Mouse (Mus musculus) erythroblast, embryonic 14.5 days (primary cell): ENCODE data around the gene Ube2l6. TPM values are rescaled to one million over a fixed set of nuclear protein-coding genes. Genes with fewer than 3 reads are reported as not detected.
"Not testable (repeated sequence)": the region's sequence is repeated elsewhere in the genome, so short reads cannot be mapped to it uniquely, and the experiment has no call there.

Experiments used
- H3K27me3 ChIP-seq: 2 replicates; pipeline ENCODE4 v1.6.1; 2012; ENCODE audit warnings: inconsistent platforms; ENCODE audit not compliant: control insufficient read depth
- H3K36me3 ChIP-seq: 2 replicates; pipeline ENCODE4 v1.6.1; 2012; ENCODE audit warnings: mild to moderate bottlenecking, inconsistent platforms; ENCODE audit not compliant: control insufficient read depth
- H3K4me1 ChIP-seq: 2 replicates; pipeline ENCODE4 v1.6.1; 2012; ENCODE audit warnings: inconsistent platforms; ENCODE audit not compliant: control insufficient read depth
- H3K4me3 ChIP-seq: replicated peaks from 2 replicates; pipeline ENCODE3; 2012; ENCODE audit warnings: moderate library complexity, mild to moderate bottlenecking, inconsistent platforms
- H3K9me3 ChIP-seq: 2 replicates; pipeline ENCODE4 v1.6.1; 2012; ENCODE audit warnings: low read length, inconsistent platforms, mixed read lengths; ENCODE audit not compliant: control insufficient read depth
- GATA1 ChIP-seq: IDR thresholded peaks from 2 replicates; pipeline ENCODE4 v1.6.1; 2012; ENCODE audit warnings: low read length, inconsistent platforms, mixed read lengths
- TAL1 ChIP-seq: IDR thresholded peaks from 3 replicates; pipeline ENCODE4 v1.6.1; 2012; ENCODE audit warnings: low read length, inconsistent platforms, mixed read lengths
- polyA plus RNA-seq: library from polyadenylated mRNA; stranded (reverse); fragments of >175 nt; gene quantifications from 2 replicates; pipeline ENCODE4 v1.2.3, GENCODE M21; 2012

The Ube2l6 gene
- polyA plus RNA-seq, 1 experiment, result 9.9 TPM

- Histone ChIP-seq H3K36me3 (no peaks in the 10 kb centered on the region), H3K4me3 (no peak overlapping the region), H3K9me3 (no peaks in the 10 kb centered on the region), H3K4me1 (peaks cover 8% of the 10 kb centered on the region), H3K27me3 (peaks cover 63% of the 10 kb centered on the region)
- TF ChIP-seq TAL1, result no peak
- TF ChIP-seq GATA1, result no peak
Measured at GRCm38 (mm10) chr2:84783840-84784566, 14.6 kb upstream of the Ube2l6 start.

GRCm38 (mm10) chr2:84788316-84788715, 10.3 kb upstream of the Ube2l6 start:
- Histone ChIP-seq H3K4me3 (no peak overlapping the region), H3K9me3 (no peaks in the 10 kb centered on the region), H3K36me3 (no peaks in the 10 kb centered on the region), H3K4me1 (peaks cover 27% of the 10 kb centered on the region), H3K27me3 (peaks cover 62% of the 10 kb centered on the region)
- no peak for TF ChIP-seq GATA1
- no peak for TF ChIP-seq TAL1

GRCm38 (mm10) chr2:84790418-84790817, 8.2 kb upstream of the Ube2l6 start:
- Histone ChIP-seq H3K4me1 (peaks cover 38% of the 10 kb centered on the region), H3K9me3 (peaks cover 14% of the 10 kb centered on the region), H3K36me3 (peaks cover 6% of the 10 kb centered on the region), H3K4me3 (no peak overlapping the region), H3K27me3 (peaks cover 54% of the 10 kb centered on the region)
- TF ChIP-seq GATA1, result no peak
- TF ChIP-seq TAL1, result no peak

GRCm38 (mm10) chr2:84792516-84792915, 6.1 kb upstream of the Ube2l6 start:
- TF ChIP-seq GATA1, result no peak
- TF ChIP-seq TAL1, result no peak
- Histone ChIP-seq H3K4me1 (peaks cover 48% of the 10 kb centered on the region), H3K36me3 (peaks cover 12% of the 10 kb centered on the region), H3K9me3 (peaks cover 23% of the 10 kb centered on the region), H3K4me3 (peak overlapping the region; percentile 28), H3K27me3 (peaks cover 39% of the 10 kb centered on the region)

- H3K4me1 ChIP-seq, result peaks cover 55% of the 10 kb centered on the region
- TF ChIP-seq GATA1 (peak; percentile 68), TAL1 (peak; percentile 71)
- peaks cover 33% of the 10 kb centered on the region for H3K27me3 ChIP-seq
Measured at GRCm38 (mm10) chr2:84793154-84793553, 5.5 kb upstream of the Ube2l6 start.

GRCm38 (mm10) chr2:84793871-84794270, 4.8 kb upstream of the Ube2l6 start:
- no peak for TF ChIP-seq GATA1
- TF ChIP-seq TAL1, result no peak
- no peak overlapping the region for H3K4me3 ChIP-seq
- peaks cover 26% of the 10 kb centered on the region for H3K27me3 ChIP-seq
- H3K9me3 ChIP-seq, result peaks cover 23% of the 10 kb centered on the region
- peaks cover 12% of the 10 kb centered on the region for H3K36me3 ChIP-seq
- peaks cover 56% of the 10 kb centered on the region for H3K4me1 ChIP-seq

More at GRCm38 (mm10) chr2:84793154-84793553, 5.5 kb upstream of the Ube2l6 start:
- H3K4me3 ChIP-seq, result no peak overlapping the region
- H3K36me3 ChIP-seq, result peaks cover 12% of the 10 kb centered on the region
- peaks cover 23% of the 10 kb centered on the region for H3K9me3 ChIP-seq

- Histone ChIP-seq H3K9me3 (peaks cover 23% of the 10 kb centered on the region), H3K27me3 (no peaks in the 10 kb centered on the region), H3K4me1 (peaks cover 71% of the 10 kb centered on the region), H3K36me3 (peaks cover 45% of the 10 kb centered on the region), H3K4me3 (peak overlapping the region; percentile 86)
- no peak for TF ChIP-seq TAL1
- TF ChIP-seq GATA1, result no peak
Measured at GRCm38 (mm10) chr2:84797833-84798492, 665 bp upstream of the Ube2l6 start.

GRCm38 (mm10) chr2:84799041-84799561, 473 bp downstream of the Ube2l6 start:
- peaks cover 25% of the 10 kb centered on the region for H3K9me3 ChIP-seq
- peaks cover 71% of the 10 kb centered on the region for H3K4me1 ChIP-seq
- TF ChIP-seq GATA1 (no peak), TAL1 (no peak)
- H3K4me3 ChIP-seq, result peak overlapping the region; percentile 86
- H3K36me3 ChIP-seq, result peaks cover 56% of the 10 kb centered on the region
- no peaks in the 10 kb centered on the region; the same call in 1 of the 2 replicates for H3K27me3 ChIP-seq

- peaks cover 74% of the 10 kb centered on the region for H3K4me1 ChIP-seq
- TF ChIP-seq TAL1 (no peak), GATA1 (peak; percentile 68)
- H3K4me3 ChIP-seq, result peak overlapping the region; percentile 86
- no peaks in the 10 kb centered on the region; the same call in 1 of the 2 replicates for H3K27me3 ChIP-seq
- H3K9me3 ChIP-seq, result peaks cover 18% of the 10 kb centered on the region
- H3K36me3 ChIP-seq, result peaks cover 62% of the 10 kb centered on the region
Measured at GRCm38 (mm10) chr2:84800304-84800703, 1.7 kb downstream of the Ube2l6 start.

GRCm38 (mm10) chr2:84801223-84801622, 2.6 kb downstream of the Ube2l6 start:
- H3K27me3 ChIP-seq, H3K4me3 ChIP-seq: not testable (repeated sequence)
- peaks cover 11% of the 10 kb centered on the region for H3K9me3 ChIP-seq
- peaks cover 79% of the 10 kb centered on the region for H3K4me1 ChIP-seq
- H3K36me3 ChIP-seq, result peaks cover 68% of the 10 kb centered on the region
